Mouse (Mus musculus) thymus, postnatal 14 days (tissue): Measurements from ENCODE around the gene Tmem201.

Source experiments
- DNase-seq: peaks from one replicate; pipeline ENCODE4 v3.0.0; 2021

Tmem201 gene

DNA sequence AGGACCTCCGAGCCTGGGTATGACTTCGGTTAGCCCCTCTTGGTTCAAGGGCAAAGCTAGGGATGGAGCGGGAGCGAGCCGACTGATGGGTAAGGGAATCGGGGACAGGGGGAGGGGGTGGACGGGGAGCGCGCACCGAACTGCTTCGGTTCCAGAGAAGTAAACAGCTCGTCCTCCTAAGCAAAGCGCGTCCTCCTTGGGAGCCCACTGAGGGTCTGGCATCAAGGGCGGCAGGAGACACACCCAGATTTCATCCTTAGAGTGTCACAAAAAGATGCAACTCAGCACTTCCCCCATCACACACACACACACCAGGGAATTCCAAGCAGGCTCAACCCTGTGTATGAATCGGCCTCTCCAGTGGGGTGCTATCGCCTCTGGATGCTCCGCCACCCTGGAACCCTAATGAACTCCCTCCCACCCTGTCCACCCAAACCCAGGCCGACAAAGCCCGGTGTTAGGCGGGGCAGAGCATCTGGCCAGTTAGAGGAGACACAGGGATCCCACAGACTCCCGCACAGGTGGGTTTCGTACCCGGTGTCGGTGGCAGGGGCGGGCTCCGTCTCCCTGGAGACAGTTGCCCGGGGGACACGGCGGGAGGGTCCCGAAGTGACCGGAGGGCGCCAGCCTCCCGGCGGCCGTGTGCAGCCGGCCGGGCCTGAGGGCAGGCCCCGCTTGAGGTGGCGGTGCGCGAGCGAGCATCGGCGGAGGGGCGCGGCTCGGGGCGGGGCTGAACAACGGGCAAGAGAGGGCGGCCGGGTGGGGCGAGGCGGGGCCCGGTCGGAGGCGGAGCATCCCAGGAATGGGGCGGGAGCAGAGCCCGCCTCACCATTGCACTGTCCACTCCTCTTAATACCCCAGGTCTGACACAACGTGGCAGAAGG, 62.2 kb downstream of the Tmem201 start:
- DNase-seq: no peak

DNA sequence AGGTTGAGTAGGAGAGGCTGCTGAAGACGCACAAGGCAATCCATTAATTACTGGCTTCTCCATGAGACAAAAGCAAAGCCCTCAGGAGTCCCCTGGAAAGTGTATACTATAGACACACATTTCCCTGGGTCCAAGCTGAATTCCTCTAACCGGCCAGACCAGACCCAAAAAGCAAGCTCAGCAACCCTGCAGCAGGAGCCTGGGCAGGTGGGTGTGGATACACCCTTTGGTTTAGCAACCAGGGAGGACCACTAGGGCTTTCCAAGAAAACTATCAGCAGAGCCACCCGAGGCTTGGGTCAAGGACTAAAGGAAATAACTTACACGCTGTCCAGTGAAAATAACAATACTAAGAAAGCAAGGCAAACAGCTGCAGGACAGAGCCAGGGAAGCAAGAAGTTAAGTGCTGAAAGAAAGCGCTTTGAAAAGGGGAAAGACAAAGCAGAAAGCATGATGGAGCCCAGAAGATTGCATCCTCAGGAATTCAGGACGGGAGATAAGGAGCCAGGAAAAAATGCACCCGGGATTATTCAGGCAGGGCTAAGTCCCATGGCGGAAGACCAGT, 62.9 kb downstream of the Tmem201 start:
- no peak for DNase-seq

DNA sequence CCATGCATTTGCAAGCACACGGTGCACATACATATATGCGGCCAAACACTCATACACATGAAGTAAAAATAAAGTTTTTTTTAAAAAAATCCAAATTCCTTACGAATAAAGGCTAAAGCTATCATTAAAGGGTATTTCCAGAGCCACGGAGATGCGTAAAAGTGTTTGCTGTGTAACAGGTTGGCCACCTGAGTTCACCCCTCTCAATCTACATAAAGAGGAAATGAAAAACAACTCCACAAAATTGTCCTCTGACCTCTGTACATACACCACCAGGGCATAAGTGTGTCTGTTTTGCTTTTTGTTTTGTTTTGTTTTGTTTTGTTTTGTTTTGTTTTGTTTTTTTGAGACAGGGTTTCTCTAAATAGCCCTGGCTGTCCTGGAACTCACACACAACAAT, 65.1 kb downstream of the Tmem201 start:
- no peak for DNase-seq

DNA sequence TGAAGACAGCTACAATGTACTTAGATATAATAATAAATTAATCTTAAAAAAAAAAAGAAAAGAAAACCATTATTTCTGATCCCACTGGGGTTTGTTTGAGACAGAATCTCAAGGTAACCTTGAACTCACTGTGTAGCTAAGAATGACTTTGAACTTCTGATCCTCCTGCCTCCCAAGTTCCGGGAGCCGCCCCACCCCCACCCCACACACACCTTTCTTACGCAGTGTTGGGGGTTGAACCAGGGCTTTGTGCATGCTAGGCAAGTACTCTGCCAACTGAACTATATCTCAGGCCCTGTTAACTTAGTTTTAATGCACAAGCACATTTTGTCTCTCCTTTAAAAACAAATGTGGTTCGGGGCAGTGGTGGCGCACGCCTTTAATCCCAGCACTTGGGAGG, 66.7 kb downstream of the Tmem201 start:
- DNase-seq: no peak

DNA sequence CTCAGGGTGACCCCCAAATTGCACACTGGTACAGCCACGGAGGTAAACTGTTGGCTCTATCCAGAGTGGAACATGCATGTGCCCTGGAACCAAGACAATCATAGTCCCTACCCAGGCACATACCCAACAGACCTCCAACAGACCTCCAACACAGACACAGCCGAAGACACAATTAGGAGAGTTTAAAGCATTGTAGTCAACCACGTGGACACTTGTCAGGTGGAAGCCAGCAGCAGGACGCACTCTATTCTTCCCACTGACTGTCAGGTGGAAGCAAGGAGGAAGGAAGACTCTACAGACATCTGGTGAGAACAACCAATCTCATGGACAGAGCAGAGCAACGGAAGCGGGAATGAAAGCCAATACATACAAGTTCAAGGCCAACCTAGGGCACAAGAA, 72.2 kb downstream of the Tmem201 start:
- DNase-seq: no peak
